Mouse (Mus musculus) adrenal gland, adult (tissue): ENCODE data around the gene Alox12b.

Experiments
- DNase-seq, 2 experiments: peaks; one replicate each; pipeline ENCODE4 v3.0.0; 2022 to 2023; ENCODE audit warnings: low spot score in 1 of 2; ENCODE audit not compliant: inconsistent age in 2 of 2

The Alox12b gene

DNA sequence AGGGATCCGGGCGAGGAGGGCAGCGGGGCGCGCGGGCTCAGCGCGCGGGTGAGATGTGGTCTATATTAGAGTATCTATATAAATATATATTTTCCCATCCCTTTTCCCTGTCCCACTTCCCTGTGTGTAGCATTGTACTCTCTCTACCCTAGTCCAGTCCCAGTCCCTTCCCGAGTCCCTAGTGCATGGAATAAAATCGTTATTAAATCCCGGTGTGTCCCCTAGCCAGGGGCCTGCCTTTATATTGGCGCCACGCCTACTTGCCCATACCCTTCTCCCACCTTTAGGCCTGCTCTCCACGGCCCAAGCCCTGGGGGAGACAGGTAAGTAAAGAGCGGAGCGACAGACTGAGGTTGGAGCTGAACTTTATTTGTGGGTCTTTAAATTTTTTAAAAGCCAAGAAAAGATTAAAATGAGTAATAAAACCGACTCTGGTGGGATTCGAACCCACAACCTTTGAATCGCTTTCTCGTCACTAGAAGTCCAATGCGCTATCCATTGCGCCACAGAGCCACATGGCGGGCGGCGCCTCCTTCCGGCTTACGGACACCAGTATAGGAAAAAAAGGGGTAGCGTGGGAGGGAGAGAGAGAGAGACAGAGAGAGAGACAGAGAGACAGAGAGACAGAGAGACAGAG, 33.6 kb upstream of the Alox12b start:
- peak; percentile 90 to 97 for DNase-seq

DNA sequence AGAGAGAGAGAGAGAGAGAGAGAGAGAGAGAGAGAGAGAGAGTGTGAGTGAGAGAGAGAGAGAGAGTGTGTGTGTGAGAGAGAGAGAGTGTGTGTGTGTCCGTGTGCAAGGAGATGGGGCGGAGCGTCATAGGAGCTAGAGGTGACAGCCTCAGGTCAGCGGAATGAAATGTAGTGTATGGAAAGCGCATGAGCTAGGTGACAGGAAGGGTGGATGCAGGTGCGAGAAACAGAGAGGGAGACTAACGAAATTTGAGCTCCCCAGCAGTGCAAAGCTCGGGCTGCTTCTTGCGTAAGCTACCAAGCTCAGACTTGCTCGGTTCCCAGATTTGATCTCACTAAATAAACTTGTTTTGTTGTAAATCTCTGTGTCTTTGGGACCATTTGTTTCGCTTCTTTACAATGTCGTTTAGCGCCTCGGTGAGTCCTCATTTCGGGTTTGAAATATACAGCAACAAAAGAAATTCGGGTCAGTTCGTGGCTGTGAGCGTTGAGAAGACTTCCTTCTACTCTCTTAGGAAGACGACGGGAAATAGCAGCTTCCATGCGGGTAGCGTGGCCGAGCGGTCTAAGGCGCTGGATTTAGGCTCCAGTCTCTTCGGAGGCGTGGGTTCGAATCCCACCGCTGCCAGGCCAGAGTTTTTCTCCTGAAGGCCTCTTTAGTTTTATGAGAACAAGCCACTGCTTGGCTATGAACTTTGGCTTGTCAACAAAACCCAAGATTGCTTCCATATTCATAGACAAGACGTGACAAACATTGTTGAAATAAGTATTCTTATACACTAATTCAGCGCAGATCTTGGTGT, 32.9 kb upstream of the Alox12b start:
- DNase-seq, result peak; percentile 93 to 99

DNA sequence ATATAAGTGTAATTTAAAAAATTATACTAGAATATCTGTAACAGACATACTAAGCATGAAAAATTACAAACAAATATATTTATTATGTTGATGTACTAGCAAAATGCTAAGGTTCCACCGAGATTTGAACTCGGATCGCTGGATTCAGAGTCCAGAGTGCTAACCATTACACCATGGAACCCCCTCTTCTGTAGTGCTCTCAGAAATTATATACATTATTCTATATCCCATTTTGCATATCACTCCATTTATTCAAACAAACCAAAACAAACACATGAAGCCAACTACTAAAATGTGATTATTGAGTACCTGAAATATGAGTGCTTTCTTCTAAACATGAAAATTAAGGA, 32.3 kb upstream of the Alox12b start:
- peak; percentile 59 to 92 for DNase-seq

DNA sequence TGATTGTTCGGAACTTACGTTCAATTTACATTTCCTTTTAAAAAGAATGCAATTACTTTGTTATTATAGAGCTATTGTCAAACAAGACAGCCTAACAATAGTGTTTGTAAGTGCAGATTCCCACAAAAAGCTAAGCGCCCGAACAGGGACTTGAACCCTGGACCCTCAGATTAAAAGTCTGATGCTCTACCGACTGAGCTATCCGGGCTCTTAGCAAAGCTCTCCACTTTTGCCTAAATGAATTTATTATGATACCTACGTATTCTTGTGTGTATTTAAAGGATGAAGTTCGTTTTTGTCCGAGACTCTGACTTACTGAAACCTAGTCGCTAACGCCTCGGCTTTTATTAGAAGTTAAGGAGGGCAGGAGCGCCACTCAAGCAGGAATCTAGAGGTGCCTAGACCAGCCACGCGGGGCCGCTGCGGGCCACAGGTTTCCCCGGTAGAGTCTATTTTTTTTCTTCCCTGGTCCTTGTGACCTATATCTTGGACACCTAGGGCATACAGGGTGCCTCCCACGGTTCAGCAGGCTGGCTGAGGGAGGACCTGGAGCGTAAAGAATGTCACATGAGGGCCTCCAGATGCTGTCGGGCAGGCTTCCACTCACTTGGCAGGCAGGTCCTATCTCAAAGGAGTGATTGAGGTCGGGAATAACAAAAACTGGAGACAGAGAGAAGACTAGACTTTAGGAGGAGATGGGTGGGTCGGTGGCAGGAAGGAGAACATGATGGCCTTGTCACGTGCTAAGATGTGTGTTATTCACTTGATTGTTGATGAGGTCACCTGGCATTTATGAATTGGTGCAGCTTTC, 31.5 kb upstream of the Alox12b start:
- DNase-seq, result peak; percentile 88 to 97

- DNase-seq, result no peak
Measured at GRCm38 (mm10) chr11:69125852-69125918, 31.1 kb upstream of the Alox12b start, which contains the start of gene Aloxe3. Aloxe3 (plus strand) TSS chr11:69125896.

DNA sequence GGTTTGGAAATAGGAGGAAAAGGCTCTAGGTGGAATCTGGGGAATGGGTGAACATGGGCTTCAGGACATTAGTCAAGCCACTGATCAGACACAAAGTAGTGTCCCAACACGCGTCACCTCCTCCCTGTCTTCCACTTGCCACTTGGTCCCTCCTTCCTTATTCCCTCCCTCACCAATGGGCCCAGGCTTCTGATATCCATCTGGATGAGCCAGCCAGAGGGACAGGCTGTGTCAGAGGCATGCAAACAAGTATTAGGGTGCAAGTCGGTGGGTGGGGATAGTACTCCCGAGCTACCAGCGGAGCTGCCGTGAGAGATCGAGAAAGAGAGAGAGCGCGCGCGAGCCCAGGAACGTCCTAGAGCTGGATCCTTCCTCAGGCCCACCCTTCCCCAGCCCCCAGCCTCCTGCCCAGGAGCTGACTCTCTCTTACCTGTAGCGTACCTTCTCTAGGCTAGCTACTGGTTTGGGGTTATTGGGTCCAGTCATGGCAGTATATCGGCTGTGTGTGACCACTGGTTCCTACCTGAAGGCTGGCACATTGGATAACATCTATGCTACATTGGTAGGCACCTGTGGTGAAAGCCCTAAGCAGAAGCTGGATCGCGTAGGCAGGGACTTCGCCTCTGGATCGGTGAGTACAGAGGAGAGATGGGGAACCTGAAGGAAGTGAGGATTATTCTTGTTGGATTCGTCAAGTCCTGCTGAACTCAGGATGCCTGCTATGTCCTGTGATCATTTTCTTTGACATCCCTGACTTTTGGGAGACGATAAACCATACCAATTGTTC, 30.7 kb upstream of the Alox12b start:
- peak in 1 of 2 experiments; percentile 51 for DNase-seq

DNA sequence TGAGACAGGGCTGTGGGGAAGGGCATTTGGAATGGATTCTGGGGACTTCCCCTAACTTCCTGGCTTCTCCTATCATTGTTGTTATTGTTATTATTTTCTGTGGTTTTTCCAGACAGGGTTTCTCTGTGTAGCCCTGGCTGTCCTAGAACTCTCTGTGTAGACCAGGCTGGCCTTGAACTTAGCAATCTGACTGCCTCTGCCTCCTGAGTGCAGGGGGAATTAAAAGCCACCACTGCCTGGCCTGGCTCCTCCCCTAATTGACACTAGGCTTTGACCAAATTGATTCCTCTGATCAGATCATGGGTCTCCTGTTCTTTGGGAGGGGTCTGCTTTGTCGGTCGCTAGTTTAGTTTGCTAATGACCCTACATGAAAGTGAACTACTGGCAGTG, 30.1 kb upstream of the Alox12b start:
- peak; percentile 12 to 47 for DNase-seq

GRCm38 (mm10) chr11:69128426-69129122, 28.2 kb upstream of the Alox12b start:
- no peak for DNase-seq

DNA sequence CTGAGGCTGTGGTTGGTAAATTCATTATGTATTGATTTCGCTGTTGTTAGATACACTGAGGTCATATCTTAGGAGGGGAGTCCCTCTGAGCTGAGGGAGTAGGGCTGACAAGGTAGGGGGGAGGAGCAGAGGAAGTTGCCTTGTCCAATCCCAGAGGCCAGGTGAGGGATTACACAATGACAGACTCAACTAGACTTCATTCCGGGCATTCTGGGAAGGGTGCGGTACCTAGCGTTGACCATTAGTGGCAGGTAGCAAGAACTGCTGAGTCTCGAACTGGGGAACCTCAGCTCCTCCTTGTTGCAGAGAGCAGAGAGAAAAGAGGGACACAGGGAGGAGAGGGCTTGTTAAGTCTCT, 23.2 kb upstream of the Alox12b start:
- DNase-seq, result no peak

GRCm38 (mm10) chr11:69133923-69134621, 22.7 kb upstream of the Alox12b start:
- DNase-seq, result peak; percentile 72 to 93

GRCm38 (mm10) chr11:69134622-69134968, 22.2 kb upstream of the Alox12b start:
- DNase-seq, result no peak

GRCm38 (mm10) chr11:69135361-69135760, 21.4 kb upstream of the Alox12b start:
- DNase-seq, result no peak

- DNase-seq, result peak in 1 of 2 experiments; percentile 81
Measured at GRCm38 (mm10) chr11:69147546-69147945, 9.2 kb upstream of the Alox12b start.

DNA sequence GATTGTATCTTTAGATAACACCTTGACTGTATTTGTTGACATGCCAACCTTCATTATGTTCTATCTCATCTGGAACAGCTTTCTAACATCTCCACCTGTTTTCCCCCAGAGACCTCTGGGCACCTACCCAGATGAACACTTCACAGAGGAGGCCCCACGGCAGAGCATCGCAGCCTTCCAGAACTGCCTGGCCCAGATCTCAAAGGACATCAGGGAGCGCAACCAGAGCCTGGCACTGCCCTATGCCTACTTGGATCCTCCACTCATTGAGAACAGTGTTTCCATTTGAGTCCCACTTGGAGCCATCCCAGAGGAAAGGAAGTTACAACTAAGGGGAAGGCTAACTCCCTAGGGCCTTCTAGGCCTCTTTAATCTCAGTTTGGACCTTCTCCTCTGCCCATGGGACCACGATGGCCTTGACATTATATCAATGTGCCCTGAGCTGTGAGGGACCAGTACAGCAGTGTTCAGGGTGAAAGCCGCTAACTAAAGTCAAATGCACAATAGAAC, 8.3 kb upstream of the Alox12b start:
- peak; percentile 36 to 59 for DNase-seq

DNA sequence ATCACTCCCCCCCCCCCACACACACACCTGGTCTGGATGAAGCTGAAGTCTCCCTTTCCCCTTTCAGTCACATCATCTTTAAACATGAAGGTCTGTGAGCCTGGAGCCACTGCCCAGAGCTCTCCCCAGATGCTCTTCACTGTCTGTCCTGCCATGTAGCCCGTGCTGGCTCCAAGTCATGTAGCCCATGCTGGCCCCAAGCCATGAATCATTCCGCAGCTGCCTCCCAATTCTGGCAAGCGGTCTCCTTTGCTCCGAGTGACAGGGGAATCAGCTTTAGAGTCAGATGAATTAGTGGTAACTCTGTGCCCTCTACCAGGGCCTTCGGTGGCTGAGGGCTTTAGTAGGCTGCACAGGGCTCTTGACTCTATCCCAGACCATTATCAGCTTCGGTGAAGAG, 7.1 kb upstream of the Alox12b start:
- DNase-seq, result no peak

- peak; percentile 65 to 85 for DNase-seq
Measured at GRCm38 (mm10) chr11:69150444-69150843, 6.3 kb upstream of the Alox12b start.

GRCm38 (mm10) chr11:69151004-69151403, 5.8 kb upstream of the Alox12b start:
- no peak for DNase-seq

DNA sequence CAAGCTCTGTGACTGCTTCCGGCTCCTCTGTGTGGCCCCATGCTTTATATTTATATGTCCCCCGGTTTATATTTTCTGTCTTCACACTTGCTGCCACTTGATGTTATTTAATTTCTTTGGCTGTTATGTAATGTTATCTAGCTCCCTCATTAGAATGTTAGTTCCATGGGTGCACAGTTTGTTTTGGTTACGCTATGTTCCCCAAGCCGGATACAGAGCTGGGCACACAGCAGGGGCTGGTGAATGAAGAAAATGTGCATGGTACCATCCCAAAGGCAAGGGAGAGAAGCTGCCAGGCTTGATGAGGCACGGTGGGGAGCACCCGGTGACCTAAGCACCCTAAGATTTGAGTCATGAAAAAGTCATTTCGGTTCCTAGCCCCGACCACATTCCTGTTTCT, 3.0 kb upstream of the Alox12b start:
- no peak for DNase-seq

DNA sequence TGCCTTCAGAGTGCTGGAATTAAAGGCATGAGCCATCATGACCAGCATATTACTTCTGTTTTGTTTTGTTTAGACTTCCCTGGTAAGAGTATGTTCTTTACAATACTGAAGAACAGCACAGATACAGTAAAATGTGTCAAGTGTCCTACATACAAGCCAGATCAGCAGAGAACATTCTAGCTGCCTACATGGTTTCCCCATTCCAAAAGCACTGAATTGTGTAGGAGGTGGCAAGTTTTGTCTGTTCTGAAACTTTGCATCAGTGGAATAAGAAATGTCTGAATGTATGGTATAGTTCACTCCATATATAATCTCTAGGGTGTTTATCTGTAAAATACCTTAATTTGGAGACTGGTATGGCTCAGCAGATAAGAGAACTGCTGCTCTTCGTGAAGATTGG, 1.4 kb upstream of the Alox12b start:
- no peak for DNase-seq

DNA sequence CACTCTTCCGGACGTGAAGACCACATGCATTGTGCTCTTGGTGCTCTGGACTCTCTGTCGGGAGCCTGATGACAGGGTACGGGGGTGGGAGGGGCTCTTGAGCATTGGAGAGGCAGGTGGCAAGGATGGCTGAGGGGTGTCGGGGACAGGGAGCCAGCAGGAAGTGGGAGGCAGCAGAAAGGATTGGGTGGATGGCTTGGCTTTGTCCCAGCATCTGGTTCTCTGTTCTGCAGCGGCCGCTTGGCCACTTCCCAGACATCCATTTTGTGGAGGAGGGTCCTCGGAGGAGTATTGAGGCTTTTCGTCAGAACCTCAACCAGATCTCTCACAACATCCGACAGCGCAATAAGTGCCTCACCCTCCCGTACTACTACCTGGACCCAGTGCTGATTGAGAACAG, 12.5 kb downstream of the Alox12b start:
- no peak for DNase-seq
